9 mouse cellular contexts compared by ENCODE assay signal in the genomic region with DNA sequence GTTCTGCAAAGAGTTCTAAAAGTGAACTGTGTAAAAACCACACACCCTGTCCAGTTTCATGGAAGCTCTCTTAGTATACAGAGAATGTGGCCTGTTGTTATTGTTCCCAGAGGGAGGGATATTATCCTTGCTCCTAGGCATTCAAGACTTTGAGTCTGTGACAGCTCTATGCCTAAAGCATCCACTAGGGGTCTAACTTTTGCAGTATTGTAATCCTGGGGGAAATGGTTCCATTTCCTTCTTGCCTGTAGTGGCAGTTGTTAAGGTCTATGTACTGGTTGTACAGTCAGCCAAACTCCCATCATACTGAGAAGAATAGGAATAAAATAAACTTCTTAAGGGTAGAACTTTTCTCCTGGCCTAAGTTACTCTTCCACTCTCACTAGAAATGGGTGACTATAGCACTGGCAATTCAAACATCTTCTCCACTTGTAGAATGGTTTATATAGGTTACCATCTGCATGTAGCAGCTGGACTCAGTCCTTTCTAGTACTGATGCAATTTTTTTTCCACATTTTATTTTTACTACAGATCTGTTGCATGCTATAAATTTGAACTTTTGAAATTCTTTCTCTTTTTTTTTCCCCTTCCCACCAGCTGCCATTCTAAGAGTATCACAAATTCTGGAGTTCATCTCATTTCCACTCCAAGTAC. TPM values are rescaled to one million over a fixed set of nuclear protein-coding genes. Genes with fewer than 3 reads are reported as not detected.
DNase-seq lines count a peak whose midpoint lies in the region; ATAC-seq and TF ChIP-seq lines count a peak whose summit lies in the region.
"Had no signal": no experiment of that assay in that cellular context is flagged by ENCODE, and none has a peak within 500 bp of the region (broad histone marks: within the 10 kb centered on the region; RNA-seq: fewer than 3 reads in every experiment).

No protein-coding gene starts in this region.

- no peak overlapping the region for H3K4me3 ChIP-seq in forebrain, embryonic 11.5 days (ENCODE audit: low read depth, low read length)
- H3K4me3 ChIP-seq in forebrain, embryonic 10.5 days, result no peak overlapping the region
- no peak overlapping the region for H3K4me3 ChIP-seq in lung, embryonic 14.5 days (ENCODE audit: low read depth, low read length)
- no peak overlapping the region for H3K4me3 ChIP-seq in cortical plate, adult 2 months (ENCODE audit: insufficient read depth, low read length)
- H3K4me3 ChIP-seq: heart, embryonic 13.5 days had no signal

- no peaks in the 10 kb centered on the region for H3K36me3 ChIP-seq in forebrain, embryonic 11.5 days (ENCODE audit: control insufficient read depth, insufficient read depth, low read length)
- H3K36me3 ChIP-seq in forebrain, embryonic 10.5 days (replicated peaks), result no peaks in the 10 kb centered on the region
- H3K36me3 ChIP-seq in lung, embryonic 14.5 days (ENCODE audit: insufficient read depth), result no peaks in the 10 kb centered on the region
- H3K36me3 ChIP-seq: heart, embryonic 13.5 days had no signal

- 0 out of 2 replicates have a peak, but pooled peaks have one; percentile 27 for ATAC-seq in forebrain, embryonic 11.5 days (replicated peaks; ENCODE audit: low FRiP score)
- no peak for ATAC-seq in lung, embryonic 14.5 days (ENCODE audit: insufficient read depth)
- ATAC-seq in megakaryocyte progenitor cell, adult 5-6 weeks (replicated peaks; ENCODE audit: poor library complexity), result peak; percentile 75

- H3K27me3 ChIP-seq in forebrain, embryonic 11.5 days (ENCODE audit: control insufficient read depth, insufficient read depth, low read length), result no peaks in the 10 kb centered on the region
- H3K27me3 ChIP-seq in forebrain, embryonic 10.5 days (ENCODE audit: poor library complexity, severe bottlenecking), result no peaks in the 10 kb centered on the region
- no peaks in the 10 kb centered on the region for H3K27me3 ChIP-seq in lung, embryonic 14.5 days (ENCODE audit: insufficient read depth, low read length)
- H3K27me3 ChIP-seq: heart, embryonic 13.5 days had no signal

- no peak overlapping the region for H3K4me2 ChIP-seq in forebrain, embryonic 11.5 days (ENCODE audit: low read depth, low read length, severe bottlenecking)
- no peak overlapping the region for H3K4me2 ChIP-seq in lung, embryonic 14.5 days
- H3K4me2 ChIP-seq: heart, embryonic 13.5 days had no signal

- H3K4me1 ChIP-seq in forebrain, embryonic 11.5 days (replicated peaks; ENCODE audit: control insufficient read depth, insufficient read depth, low read length), result no peaks in the 10 kb centered on the region
- H3K4me1 ChIP-seq in forebrain, embryonic 10.5 days, result no peaks in the 10 kb centered on the region
- H3K4me1 ChIP-seq in lung, embryonic 14.5 days (ENCODE audit: insufficient read depth), result no peaks in the 10 kb centered on the region
- no peaks in the 10 kb centered on the region for H3K4me1 ChIP-seq in cortical plate, adult 2 months (ENCODE audit: control insufficient read depth, insufficient read depth, low read length)
- H3K4me1 ChIP-seq: heart, embryonic 13.5 days had no signal

- H3K27ac ChIP-seq in forebrain, embryonic 11.5 days (ENCODE audit: low read depth, low read length), result no peak overlapping the region
- H3K27ac ChIP-seq in forebrain, embryonic 10.5 days, result no peak overlapping the region
- H3K27ac ChIP-seq in lung, embryonic 14.5 days (ENCODE audit: low read depth), result no peak overlapping the region
- H3K27ac ChIP-seq in cortical plate, adult 2 months (ENCODE audit: insufficient read depth, low read length), result no peak overlapping the region
- H3K27ac ChIP-seq: heart, embryonic 13.5 days had no signal

- TF ChIP-seq POLR2A in cortical plate, adult 2 months (IDR thresholded peaks at IDR 0.05; ENCODE audit: extremely low read depth, insufficient read depth, low read length), result no peak

- TF ChIP-seq CTCF in lung, embryonic 14.5 days (IDR thresholded peaks at IDR 0.05; ENCODE audit: low read depth), result peak; percentile 64
- peak; percentile 18; the same call in 1 of the 2 replicates for TF ChIP-seq CTCF in cortical plate, adult 2 months (IDR thresholded peaks at IDR 0.05; ENCODE audit: extremely low read depth, insufficient read depth, low read length)

- no peaks in the 10 kb centered on the region for H3K9me3 ChIP-seq in forebrain, embryonic 11.5 days (ENCODE audit: control insufficient read depth, low read length)
- H3K9me3 ChIP-seq in forebrain, embryonic 10.5 days, result no peaks in the 10 kb centered on the region
- H3K9me3 ChIP-seq in lung, embryonic 14.5 days (ENCODE audit: low read depth, low read length), result no peaks in the 10 kb centered on the region
- H3K9me3 ChIP-seq: heart, embryonic 13.5 days had no signal

- H3K9ac ChIP-seq in forebrain, embryonic 11.5 days (ENCODE audit: low read length), result no peak overlapping the region
- no peak overlapping the region for H3K9ac ChIP-seq in lung, embryonic 14.5 days
- H3K9ac ChIP-seq: heart, embryonic 13.5 days had no signal

- DNase-seq in forebrain, embryonic 11.5 days (ENCODE audit: low spot score), result no peak
- DNase-seq in forebrain, embryonic 10.5 days (ENCODE audit: extremely low spot score, low spot score), result no peak
- DNase-seq in lung, embryonic 14.5 days, result peak; percentile 71
- DNase-seq in lung, postnatal 4 days, result no peak
- DNase-seq in right cerebral cortex, postnatal 36 days (ENCODE audit: low spot score in 2 of 2), result no peak
- no peak for DNase-seq in ovary, postnatal 14 days (ENCODE audit: low spot score)

RNA-seq across cellular contexts. Expression of gene Dpt, which starts 51.4 kb away (rescaled TPM):
- polyA plus RNA-seq in forebrain, embryonic 11.5 days (2014; fragmentation: Nextera tagmentation; extraction: Ambion mirVana), result 0.15 TPM in 1 of 2 replicates, not detected in the other
- polyA plus RNA-seq in forebrain, embryonic 10.5 days (2016; fragmentation: Nextera tagmentation; extraction: Ambion mirVana), result not detected in 2 replicates
- polyA plus RNA-seq in lung, embryonic 14.5 days (2014; fragmentation: Nextera tagmentation; extraction: Ambion mirVana), result 1.3 and 2.3 TPM in 2 replicates
- 0.08 and 0.10 TPM in 2 replicates for polyA plus RNA-seq in cortical plate, adult 2 months (2012; rRNA removed)
- not detected in 2 replicates for total RNA-seq in megakaryocyte progenitor cell, adult 5-6 weeks (2015)
- not detected in 2 replicates for total RNA-seq in megakaryocyte progenitor cell, adult 5-6 weeks (2017)
